Mouse (Mus musculus): ENCODE measurements at regions not wholly inside any gene's neighbourhood (a gene's known extent, or its start where the extent isn't known, plus 50 kb on each side); places are given as distances from the start of the nearest gene placed in this dataset.

- H3K4me3 ChIP-seq (ENCODE audit: low read length): no peak overlapping the region
- ATAC-seq (no peak), DNase-seq (ENCODE audit: low spot score) (no peak)
- no peaks in the 10 kb centered on the region for H3K9me3 ChIP-seq (ENCODE audit: low read length)
- no peak overlapping the region for H3K4me2 ChIP-seq (ENCODE audit: low read depth, low read length)
- no peaks in the 10 kb centered on the region for H3K27me3 ChIP-seq (ENCODE audit: insufficient read depth, low read length)
- TF ChIP-seq CTCF (IDR thresholded peaks at IDR 0.05; ENCODE audit: low read depth): no peak
- no peaks in the 10 kb centered on the region for H3K36me3 ChIP-seq (ENCODE audit: insufficient read depth, low read length)
- no peak overlapping the region for H3K9ac ChIP-seq (replicated peaks; ENCODE audit: low read length)
- no peaks in the 10 kb centered on the region for H3K4me1 ChIP-seq (ENCODE audit: insufficient read depth, low read length)
- H3K27ac ChIP-seq: no peak overlapping the region
Measured at GRCm38 (mm10) chr11:41852813-41853212, 147.8 kb downstream of the Gabrg2 start.

DNA sequence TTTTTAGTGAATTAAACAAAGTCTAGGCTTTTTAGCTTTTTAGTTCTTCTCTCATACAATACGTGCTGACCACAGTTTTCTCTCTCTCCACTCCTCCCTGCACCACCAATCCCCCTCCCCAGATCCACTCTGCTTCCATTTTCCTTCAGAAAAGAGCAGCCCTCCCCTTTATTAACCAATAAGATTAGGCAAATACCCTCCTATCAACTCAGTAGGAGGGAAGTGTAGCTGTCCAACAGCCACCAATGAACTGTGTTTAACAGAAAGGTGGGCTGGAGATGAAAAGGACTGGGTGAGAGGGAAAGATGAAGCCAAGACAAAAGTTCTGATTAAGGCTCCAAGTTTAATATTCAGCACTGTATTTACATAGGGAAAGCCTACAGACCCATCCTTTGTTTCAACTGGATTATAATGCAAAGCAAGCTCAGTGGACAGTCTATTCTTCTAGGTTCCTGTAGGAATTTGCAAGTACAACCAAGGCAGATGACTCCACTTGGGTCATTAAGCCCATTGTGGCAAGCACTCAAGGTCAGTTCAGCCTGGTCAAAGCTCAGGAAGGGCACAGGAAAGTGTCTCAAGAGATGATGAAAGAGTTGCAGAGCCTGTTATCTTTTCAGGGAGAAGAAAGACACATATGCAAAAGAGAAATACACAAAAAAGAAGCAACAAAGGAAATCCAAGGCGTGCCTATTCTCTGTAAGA lies 174.5 kb downstream of the Gabrg2 start:
- no peak overlapping the region for H3K9ac ChIP-seq (replicated peaks; ENCODE audit: low read length)
- WGBS: 30% methylated on average over 2 of the region's 2 CpGs
- H3K9me3 ChIP-seq (ENCODE audit: low read length): no peaks in the 10 kb centered on the region
- no peak for ATAC-seq
- H3K4me1 ChIP-seq (ENCODE audit: insufficient read depth, low read length): no peaks in the 10 kb centered on the region
- H3K27me3 ChIP-seq (ENCODE audit: insufficient read depth, low read length): no peaks in the 10 kb centered on the region
- no peaks in the 10 kb centered on the region for H3K36me3 ChIP-seq (ENCODE audit: insufficient read depth, low read length)
- DNase-seq (ENCODE audit: low spot score): no peak
- TF ChIP-seq CTCF (IDR thresholded peaks at IDR 0.05; ENCODE audit: low read depth): no peak
- H3K4me2 ChIP-seq (ENCODE audit: low read depth, low read length): no peak overlapping the region
- H3K27ac ChIP-seq: no peak overlapping the region
- no peak overlapping the region for H3K4me3 ChIP-seq (ENCODE audit: low read length)

DNA sequence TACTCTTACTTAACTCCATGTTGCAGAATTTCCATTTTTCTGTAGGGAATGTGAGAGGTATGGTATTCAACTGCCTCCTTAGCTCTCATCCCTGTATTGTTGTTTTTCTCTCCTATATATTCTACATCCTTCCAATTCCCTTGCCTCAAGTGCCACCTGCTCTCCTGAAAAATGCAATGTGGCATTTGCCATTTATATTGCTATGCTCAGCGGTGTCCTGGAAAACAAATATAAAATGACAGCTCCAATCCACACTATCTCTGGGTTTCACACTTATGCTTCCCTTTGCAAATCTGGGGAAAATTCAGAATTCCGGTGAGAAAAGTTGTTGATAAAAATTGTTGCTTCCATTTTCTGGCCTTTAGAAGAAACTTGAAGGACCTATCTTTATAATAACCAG lies 182.6 kb downstream of the Gabrg2 start:
- Histone ChIP-seq H3K36me3 (ENCODE audit: insufficient read depth, low read length) (no peaks in the 10 kb centered on the region), H3K27me3 (ENCODE audit: insufficient read depth, low read length) (no peaks in the 10 kb centered on the region), H3K9ac (replicated peaks; ENCODE audit: low read length) (no peak overlapping the region), H3K27ac (no peak overlapping the region), H3K9me3 (ENCODE audit: low read length) (no peaks in the 10 kb centered on the region), H3K4me3 (ENCODE audit: low read length) (no peak overlapping the region), H3K4me2 (ENCODE audit: low read depth, low read length) (no peak overlapping the region), H3K4me1 (ENCODE audit: insufficient read depth, low read length) (no peaks in the 10 kb centered on the region)
- no peak for TF ChIP-seq CTCF (IDR thresholded peaks at IDR 0.05; ENCODE audit: low read depth)
- WGBS: 81% methylated on average over 2 of the region's 2 CpGs
- no peak for ATAC-seq
- DNase-seq (ENCODE audit: low spot score): no peak

GRCm38 (mm10) chr11:41812996-41813395 lies 187.7 kb downstream of the Gabrg2 start:
- Histone ChIP-seq H3K4me2 (ENCODE audit: low read depth, low read length) (no peak overlapping the region), H3K9ac (replicated peaks; ENCODE audit: low read length) (no peak overlapping the region), H3K4me3 (ENCODE audit: low read length) (no peak overlapping the region), H3K36me3 (ENCODE audit: insufficient read depth, low read length) (no peaks in the 10 kb centered on the region), H3K27me3 (ENCODE audit: insufficient read depth, low read length) (no peaks in the 10 kb centered on the region), H3K4me1 (ENCODE audit: insufficient read depth, low read length) (no peaks in the 10 kb centered on the region), H3K27ac (no peak overlapping the region), H3K9me3 (ENCODE audit: low read length) (no peaks in the 10 kb centered on the region)
- TF ChIP-seq CTCF (IDR thresholded peaks at IDR 0.05; ENCODE audit: low read depth): no peak
- DNase-seq (ENCODE audit: low spot score) (no peak), ATAC-seq (no peak)
- 74% methylated on average over 1 of the region's 1 CpGs for WGBS

- H3K4me1 ChIP-seq (ENCODE audit: insufficient read depth, low read length): no peaks in the 10 kb centered on the region
- DNase-seq (ENCODE audit: low spot score) (no peak), ATAC-seq (no peak)
- no peak overlapping the region for H3K9ac ChIP-seq (replicated peaks; ENCODE audit: low read length)
- TF ChIP-seq CTCF (IDR thresholded peaks at IDR 0.05; ENCODE audit: low read depth): no peak
- no peaks in the 10 kb centered on the region for H3K36me3 ChIP-seq (ENCODE audit: insufficient read depth, low read length)
- no peak overlapping the region for H3K4me2 ChIP-seq (ENCODE audit: low read depth, low read length)
- H3K27me3 ChIP-seq (ENCODE audit: insufficient read depth, low read length): no peaks in the 10 kb centered on the region
- no peak overlapping the region for H3K27ac ChIP-seq
- H3K4me3 ChIP-seq (ENCODE audit: low read length): no peak overlapping the region
- WGBS: 95% methylated on average over 2 of the region's 2 CpGs
- H3K9me3 ChIP-seq (ENCODE audit: low read length): no peaks in the 10 kb centered on the region
Measured at GRCm38 (mm10) chr11:41808897-41809296, 191.8 kb downstream of the Gabrg2 start.

GRCm38 (mm10) chr11:41792206-41792605 lies 208.5 kb downstream of the Gabrg2 start:
- H3K4me3 ChIP-seq (ENCODE audit: low read length): no peak overlapping the region
- H3K9me3 ChIP-seq (ENCODE audit: low read length): no peaks in the 10 kb centered on the region
- no peaks in the 10 kb centered on the region for H3K4me1 ChIP-seq (ENCODE audit: insufficient read depth, low read length)
- H3K9ac ChIP-seq (replicated peaks; ENCODE audit: low read length): no peak overlapping the region
- H3K4me2 ChIP-seq (ENCODE audit: low read depth, low read length): no peak overlapping the region
- 55% methylated on average over 3 of the region's 3 CpGs for WGBS
- H3K36me3 ChIP-seq (ENCODE audit: insufficient read depth, low read length): no peaks in the 10 kb centered on the region
- H3K27me3 ChIP-seq (ENCODE audit: insufficient read depth, low read length): no peaks in the 10 kb centered on the region
- ATAC-seq: peak; percentile 40; the same call in 1 of the 2 replicates
- H3K27ac ChIP-seq: no peak overlapping the region
- no peak for DNase-seq (ENCODE audit: low spot score)
- no peak for TF ChIP-seq CTCF (IDR thresholded peaks at IDR 0.05; ENCODE audit: low read depth)
